33 mouse cellular contexts compared by ENCODE assay signal in the genomic region with DNA sequence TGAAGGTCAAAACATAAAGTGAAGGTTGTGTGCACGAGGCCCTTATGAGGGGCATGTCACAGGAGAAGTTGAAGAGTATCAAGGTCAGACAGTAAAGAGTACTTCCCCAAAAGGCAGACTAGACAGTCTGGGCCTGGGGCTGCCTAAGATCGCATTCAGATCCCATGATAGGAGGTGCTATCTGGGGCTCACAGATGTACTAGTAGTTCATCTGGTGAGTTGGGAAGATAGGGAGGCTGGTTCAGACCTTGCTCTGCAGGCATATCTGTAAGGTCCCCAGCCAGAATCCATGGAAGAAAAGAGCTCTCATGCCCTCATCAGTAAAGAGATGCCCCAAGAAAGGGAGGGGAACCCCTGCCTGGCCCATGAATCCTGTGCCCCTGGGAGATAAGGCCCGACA. TPM values are rescaled to one million over a fixed set of nuclear protein-coding genes. Genes with fewer than 3 reads are reported as not detected.
DNase-seq lines count a peak whose midpoint lies in the region; ATAC-seq and TF ChIP-seq lines count a peak whose summit lies in the region.
"Had no signal": no experiment of that assay in that cellular context is flagged by ENCODE, and none has a peak within 500 bp of the region (broad histone marks: within the 10 kb centered on the region; RNA-seq: fewer than 3 reads in every experiment).

No protein-coding gene starts in this region.

- H3K9me3 ChIP-seq in stomach, embryonic 15.5 days: no peaks in the 10 kb centered on the region
- no peaks in the 10 kb centered on the region for H3K9me3 ChIP-seq in stomach, postnatal 0 days (ENCODE audit: control insufficient read depth, low read length)
- H3K9me3 ChIP-seq in liver, embryonic 14.5 days (ENCODE audit: control insufficient read depth, low read length): no peaks in the 10 kb centered on the region
- H3K9me3 ChIP-seq in hindbrain, postnatal 0 days (ENCODE audit: low read length): no peaks in the 10 kb centered on the region
- H3K9me3 ChIP-seq: embryonic facial prominence, embryonic 13.5 days; forebrain, embryonic 12.5 days; neural tube, embryonic 12.5 days had no signal

- no peaks in the 10 kb centered on the region for H3K27me3 ChIP-seq in stomach, embryonic 15.5 days (replicated peaks)
- H3K27me3 ChIP-seq in stomach, postnatal 0 days (ENCODE audit: control insufficient read depth, insufficient read depth, low read length): no peaks in the 10 kb centered on the region
- no peaks in the 10 kb centered on the region for H3K27me3 ChIP-seq in liver, embryonic 14.5 days (ENCODE audit: control insufficient read depth, insufficient read depth, low read length)
- H3K27me3 ChIP-seq in thymus, adult 2 months (ENCODE audit: control insufficient read depth, insufficient read depth, low read length): no peaks in the 10 kb centered on the region
- H3K27me3 ChIP-seq in hindbrain, postnatal 0 days (ENCODE audit: insufficient read depth, low read length): no peaks in the 10 kb centered on the region
- H3K27me3 ChIP-seq: embryonic facial prominence, embryonic 13.5 days; forebrain, embryonic 12.5 days; neural tube, embryonic 12.5 days had no signal

- ATAC-seq in stomach, embryonic 15.5 days (ENCODE audit: insufficient read depth, low FRiP score, low read depth): peak; percentile 33; the same call in 1 of the 2 replicates
- ATAC-seq in stomach, postnatal 0 days (ENCODE audit: low FRiP score, low TSS enrichment): no peak
- ATAC-seq in erythroid progenitor cell, adult 5-6 weeks (replicated peaks; ENCODE audit: low FRiP score, poor library complexity, severe bottlenecking): peak; percentile 26; the same call in 1 of the 2 replicates
- ATAC-seq in liver, embryonic 14.5 days (ENCODE audit: insufficient read depth): peak; percentile 74
- peak; percentile 35; the same call in 1 of the 2 replicates for ATAC-seq in megakaryocyte-erythroid progenitor cell, adult 5-6 weeks (replicated peaks; ENCODE audit: low FRiP score, low TSS enrichment, poor library complexity, severe bottlenecking)
- ATAC-seq in hindbrain, postnatal 0 days: no peak
- ATAC-seq: CD4-positive, CD25-positive, alpha-beta regulatory T cell, adult 4 months; forebrain, postnatal 0 days; inflammation-experienced regulatory T-cells, adult 6 months had no signal

- H3K36me3 ChIP-seq in stomach, embryonic 15.5 days: 0 out of 2 replicates have a peak, but pooled peaks cover 3% of the 10 kb centered on the region
- H3K36me3 ChIP-seq in stomach, postnatal 0 days (ENCODE audit: control insufficient read depth, insufficient read depth, low read length): no peaks in the 10 kb centered on the region
- no peaks in the 10 kb centered on the region for H3K36me3 ChIP-seq in liver, embryonic 14.5 days (replicated peaks; ENCODE audit: control insufficient read depth, insufficient read depth, low read depth)
- H3K36me3 ChIP-seq in thymus, adult 2 months (ENCODE audit: control insufficient read depth, insufficient read depth, low read length): no peaks in the 10 kb centered on the region
- H3K36me3 ChIP-seq in hindbrain, postnatal 0 days (ENCODE audit: insufficient read depth, low read length): peaks cover 6% of the 10 kb centered on the region; the same call in 1 of the 2 replicates

- H3K4me2 ChIP-seq in stomach, embryonic 15.5 days: no peak overlapping the region
- no peak overlapping the region for H3K4me2 ChIP-seq in stomach, postnatal 0 days (replicated peaks; ENCODE audit: low read depth)
- peak overlapping the region; percentile 40; the same call in 1 of the 2 replicates for H3K4me2 ChIP-seq in liver, embryonic 14.5 days (ENCODE audit: low read depth)
- H3K4me2 ChIP-seq in hindbrain, postnatal 0 days (ENCODE audit: low read depth, low read length): no peak overlapping the region
- H3K4me2 ChIP-seq: embryonic facial prominence, embryonic 13.5 days; forebrain, embryonic 12.5 days; heart, embryonic 11.5 days; hindbrain, embryonic 14.5 days; midbrain, embryonic 11.5 days; neural tube, embryonic 12.5 days had no signal

- WGBS in stomach, embryonic 15.5 days: 69% methylated on average over 3 of the region's 3 CpGs
- WGBS in stomach, postnatal 0 days: 82% methylated on average over 3 of the region's 3 CpGs
- WGBS in liver, embryonic 14.5 days (ENCODE audit: insufficient replicate concordance): 7% methylated on average over 3 of the region's 3 CpGs
- whole genome bisulfite sequencing in thymus, adult 2 months: 91% methylated on average over 3 of the region's 3 CpGs
- WGBS in hindbrain, postnatal 0 days: 94% methylated on average over 3 of the region's 3 CpGs

- TF ChIP-seq EP300 in stomach, postnatal 0 days (optimal IDR thresholded peaks at IDR 0.05): no peak
- TF ChIP-seq EP300 in liver, embryonic 14.5 days (IDR thresholded peaks at IDR 0.05; ENCODE audit: low read depth): peak; percentile 77

- no peak for TF ChIP-seq POLR2A in thymus, adult 2 months (IDR thresholded peaks at IDR 0.05; ENCODE audit: control insufficient read depth, extremely low read depth, insufficient read depth, low read length, poor library complexity)

- no peak overlapping the region for H3K27ac ChIP-seq in stomach, embryonic 15.5 days
- H3K27ac ChIP-seq in stomach, postnatal 0 days (replicated peaks): no peak overlapping the region
- H3K27ac ChIP-seq in liver, embryonic 14.5 days: peak overlapping the region; percentile 5
- H3K27ac ChIP-seq in thymus, adult 2 months (ENCODE audit: control insufficient read depth, insufficient read depth, low read length): no peak overlapping the region
- H3K27ac ChIP-seq in hindbrain, postnatal 0 days: no peak overlapping the region
- H3K27ac ChIP-seq: embryonic facial prominence, embryonic 13.5 days; forebrain, embryonic 12.5 days; hindbrain, embryonic 14.5 days; neural tube, embryonic 12.5 days had no signal

- H3K4me3 ChIP-seq in stomach, embryonic 15.5 days (replicated peaks): no peak overlapping the region
- no peak overlapping the region for H3K4me3 ChIP-seq in stomach, postnatal 0 days (ENCODE audit: low read depth, low read length)
- H3K4me3 ChIP-seq in liver, embryonic 14.5 days (ENCODE audit: insufficient read depth in 1 of 2, low read depth in 2 of 2, low read length in 2 of 2): no peak overlapping the region
- H3K4me3 ChIP-seq in thymus, adult 2 months (ENCODE audit: control insufficient read depth, insufficient read depth, low read length): no peak overlapping the region
- no peak overlapping the region for H3K4me3 ChIP-seq in hindbrain, postnatal 0 days (ENCODE audit: low read length)
- H3K4me3 ChIP-seq: embryonic facial prominence, embryonic 13.5 days; erythroblast, embryonic 14.5 days; forebrain, embryonic 12.5 days; myocyte; neural tube, embryonic 12.5 days had no signal

- H3K9ac ChIP-seq in stomach, embryonic 15.5 days: no peak overlapping the region
- H3K9ac ChIP-seq in stomach, postnatal 0 days (ENCODE audit: low read length): no peak overlapping the region
- peak overlapping the region; percentile 33 for H3K9ac ChIP-seq in liver, embryonic 14.5 days (replicated peaks)
- no peak overlapping the region for H3K9ac ChIP-seq in hindbrain, postnatal 0 days (replicated peaks; ENCODE audit: low read length)
- H3K9ac ChIP-seq: embryonic facial prominence, embryonic 13.5 days; forebrain, embryonic 12.5 days; forebrain, postnatal 0 days; hindbrain, embryonic 14.5 days; neural tube, embryonic 12.5 days had no signal

- no peak for DNase-seq in stomach, postnatal 0 days (ENCODE audit: low spot score)
- peak; percentile 46 to 63 (median 60) for DNase-seq in liver, embryonic 14.5 days (ENCODE audit: low read depth in 3 of 3, low spot score in 3 of 3)
- DNase-seq in thymus, adult 2 months: no peak
- no peak for DNase-seq in hindbrain, postnatal 0 days (ENCODE audit: low spot score)
- no peak for DNase-seq in urinary bladder, postnatal 25 days (ENCODE audit: low spot score)
- DNase-seq: adrenal gland, adult 8-10 months; cerebellum, adult 11 months; cerebellum, adult 9-10 months; cerebellum, postnatal 36 days; embryo, embryonic 11 days; forebrain, postnatal 0 days; gastrocnemius, postnatal 10 days; heart, postnatal 36 days; kidney, adult 8-10 months; kidney, postnatal 10 days; layer of hippocampus, adult 9-11 months; lung, postnatal 4 days; right cerebral cortex, adult 18-20 months; spleen, adult 18-20 months; thymus, postnatal 4 days had no signal

- no peak for TF ChIP-seq CTCF in stomach, postnatal 0 days (IDR thresholded peaks at IDR 0.05; ENCODE audit: low read depth)
- TF ChIP-seq CTCF in liver, embryonic 14.5 days (IDR thresholded peaks at IDR 0.05; ENCODE audit: low read depth): no peak
- no peak for TF ChIP-seq CTCF in thymus, adult 2 months (IDR thresholded peaks at IDR 0.05; ENCODE audit: borderline replicate concordance, control insufficient read depth, extremely low read depth, insufficient read depth, low read length, poor library complexity)
- TF ChIP-seq CTCF in hindbrain, postnatal 0 days (IDR thresholded peaks at IDR 0.05; ENCODE audit: low read depth): no peak

- no peaks in the 10 kb centered on the region for H3K4me1 ChIP-seq in stomach, embryonic 15.5 days
- H3K4me1 ChIP-seq in stomach, postnatal 0 days (replicated peaks; ENCODE audit: control insufficient read depth, insufficient read depth): no peaks in the 10 kb centered on the region
- peaks cover 22 to 27% of the 10 kb centered on the region in 2 experiments for H3K4me1 ChIP-seq in liver, embryonic 14.5 days (replicated peaks; ENCODE audit: control insufficient read depth in 2 of 2, insufficient read depth in 2 of 2, low read length in 1 of 2)
- no peaks in the 10 kb centered on the region for H3K4me1 ChIP-seq in thymus, adult 2 months (replicated peaks; ENCODE audit: control insufficient read depth, insufficient read depth, low read length)
- H3K4me1 ChIP-seq in hindbrain, postnatal 0 days (ENCODE audit: insufficient read depth, low read length): no peaks in the 10 kb centered on the region

RNA-seq across cellular contexts. Expression of a gene that starts 11.0 kb away (rescaled TPM):
- 0.54 and 0.57 TPM in 2 replicates for polyA plus RNA-seq in stomach, embryonic 15.5 days (2015; fragmentation: Nextera tagmentation; extraction: Ambion mirVana)
- polyA plus RNA-seq in stomach, postnatal 0 days (2015; fragmentation: Nextera tagmentation; extraction: Ambion mirVana): 0.24 and 0.36 TPM in 2 replicates
- total RNA-seq in erythroid progenitor cell, adult 5-6 weeks (2015; ENCODE audit: low replicate concordance): 0.36 and 0.42 TPM in 2 replicates
- 3.5 TPM in 1 of 2 replicates, not detected in the other for total RNA-seq in erythroid progenitor cell, adult 5-6 weeks (2017; ENCODE audit: low replicate concordance)
- 0.90 and 1.2 TPM in 2 replicates for polyA plus RNA-seq in liver, embryonic 14.5 days (2012; rRNA removed)
- 0.17 and 0.27 TPM in 2 replicates for polyA plus RNA-seq in liver, embryonic 14.5 days (2014; fragmentation: Nextera tagmentation; extraction: Ambion mirVana)
- total RNA-seq in megakaryocyte-erythroid progenitor cell, adult 5-6 weeks (2014; fragmentation: Nextera tagmentation): 2.9 and 4.5 TPM in 2 replicates
- total RNA-seq in megakaryocyte-erythroid progenitor cell, adult 5-6 weeks (2017): 0.38 TPM in 1 of 2 replicates, not detected in the other
- 3.9 and 6.5 TPM in 2 replicates for polyA plus RNA-seq in thymus, adult 2 months (2012; rRNA removed)
- 8.8 and 10.0 TPM in 2 replicates for total RNA-seq in hindbrain, postnatal 0 days (2014; rRNA removed)
- 5.9 and 7.8 TPM in 2 replicates for polyA plus RNA-seq in hindbrain, postnatal 0 days (2015; fragmentation: Nextera tagmentation; extraction: Ambion mirVana)
- polyA plus RNA-seq: myocyte had no signal

RNA-seq across cellular contexts. Expression of a gene that starts 30.5 kb away (rescaled TPM):
- 26.8 and 28.1 TPM in 2 replicates for polyA plus RNA-seq in stomach, embryonic 15.5 days (2015; fragmentation: Nextera tagmentation; extraction: Ambion mirVana)
- polyA plus RNA-seq in stomach, postnatal 0 days (2015; fragmentation: Nextera tagmentation; extraction: Ambion mirVana): 12.7 and 14.2 TPM in 2 replicates
- total RNA-seq in erythroid progenitor cell, adult 5-6 weeks (2015; ENCODE audit: low replicate concordance): 37.3 and 41.4 TPM in 2 replicates
- total RNA-seq in erythroid progenitor cell, adult 5-6 weeks (2017; ENCODE audit: low replicate concordance): 62.8 and 79.7 TPM in 2 replicates
- 18.7 and 21.7 TPM in 2 replicates for polyA plus RNA-seq in liver, embryonic 14.5 days (2012; rRNA removed)
- polyA plus RNA-seq in liver, embryonic 14.5 days (2014; fragmentation: Nextera tagmentation; extraction: Ambion mirVana): 17.1 and 20.4 TPM in 2 replicates
- total RNA-seq in megakaryocyte-erythroid progenitor cell, adult 5-6 weeks (2014; fragmentation: Nextera tagmentation): 40.7 and 47.4 TPM in 2 replicates
- 30.6 and 38.2 TPM in 2 replicates for total RNA-seq in megakaryocyte-erythroid progenitor cell, adult 5-6 weeks (2017)
- polyA plus RNA-seq in thymus, adult 2 months (2012; rRNA removed): 50.7 and 51.7 TPM in 2 replicates
- 57.9 and 62.5 TPM in 2 replicates for total RNA-seq in hindbrain, postnatal 0 days (2014; rRNA removed)
- polyA plus RNA-seq in hindbrain, postnatal 0 days (2015; fragmentation: Nextera tagmentation; extraction: Ambion mirVana): 32.3 and 35.1 TPM in 2 replicates

Comparison
In these comparisons a context has a peak if more than half of its experiments do, and no peak if none do; other contexts are left out.
1. ATAC-seq: peak in stomach, embryonic 15.5 days (single experiment), erythroid progenitor cell, adult 5-6 weeks (single experiment), liver, embryonic 14.5 days (single experiment) and megakaryocyte-erythroid progenitor cell, adult 5-6 weeks (single experiment); none in stomach, postnatal 0 days (single experiment) and hindbrain, postnatal 0 days (single experiment).
2. DNase-seq: peak in liver, embryonic 14.5 days (3 of 3); none in stomach, postnatal 0 days (single experiment), thymus, adult 2 months (single experiment), hindbrain, postnatal 0 days (single experiment) and urinary bladder, postnatal 25 days (single experiment).